Mouse (Mus musculus) hindbrain, postnatal 0 days (tissue): ENCODE measurements around the gene Secisbp2. TPM values are rescaled to one million over a fixed set of nuclear protein-coding genes. Genes with fewer than 3 reads are reported as not detected.

Experiments used
- ATAC-seq: fragments of 200-750 bp; cut with Nextera tagmentation; 2 replicates; pipeline ENCODE4 v1.8.0; 2017; ENCODE audit warnings: mild to moderate bottlenecking, moderate TSS enrichment, moderate library complexity
- DNase-seq: peaks from one replicate; pipeline ENCODE4 v3.0.0-alpha.2; 2015; ENCODE audit warnings: low spot score
- H3K27ac ChIP-seq: fragments of 300-500 bp; sonication (generic); 2 replicates; pipeline ENCODE4 v1.5.1; 2014; ENCODE audit warnings: mild to moderate bottlenecking
- H3K27me3 ChIP-seq: fragments of 300-500 bp; sonication (generic); 2 replicates; pipeline ENCODE4 v1.6.1; 2014; ENCODE audit warnings: low read length, mixed read lengths; ENCODE audit not compliant: insufficient read depth
- H3K36me3 ChIP-seq: fragments of 300-500 bp; sonication (generic); 2 replicates; pipeline ENCODE4 v1.6.1; 2014; ENCODE audit warnings: low read length, mixed read lengths; ENCODE audit not compliant: insufficient read depth
- H3K4me1 ChIP-seq: fragments of 300-500 bp; sonication (generic); 2 replicates; pipeline ENCODE4 v1.6.1; 2014; ENCODE audit warnings: antibody characterized with exemption, low read length, mixed read lengths; ENCODE audit not compliant: insufficient read depth
- H3K4me2 ChIP-seq: fragments of 300-500 bp; sonication (generic); 2 replicates; pipeline ENCODE4 v1.6.1; 2014; ENCODE audit warnings: low read depth, mild to moderate bottlenecking, low read length, moderate library complexity, mixed read lengths
- H3K4me3 ChIP-seq: fragments of 300-500 bp; sonication (generic); 2 replicates; pipeline ENCODE4 v1.5.1; 2014; ENCODE audit warnings: low read length
- H3K9ac ChIP-seq: fragments of 300-500 bp; sonication (generic); replicated peaks from 2 replicates; pipeline ENCODE4 v1.6.1; 2014; ENCODE audit warnings: mild to moderate bottlenecking, low read length, moderate library complexity, mixed read lengths
- H3K9me3 ChIP-seq: fragments of 300-500 bp; sonication (generic); 2 replicates; pipeline ENCODE4 v1.6.1; 2016; ENCODE audit warnings: low read length, mixed read lengths
- CTCF ChIP-seq: IDR thresholded peaks from 2 replicates; pipeline ENCODE4 v1.5.1; 2016; ENCODE audit warnings: antibody characterized with exemption, control low read depth, low read depth
- WGBS: fragments of 180-500 bp; shearing (Covaris S2); extraction: QIAGEN DNeasy Blood & Tissue Kit; methylation state at CpG from one replicate; pipeline ENCODE4 v1.1.7; 2014; 5-methylcytosine and 5-hydroxymethylcytosine counted together
- polyA plus RNA-seq: library from polyadenylated mRNA; unstranded; fragments of >200 nt; fragmentation: Nextera tagmentation; extraction: Ambion mirVana; gene quantifications from 2 replicates; pipeline ENCODE4 v1.2.1, GENCODE M21; 2015
- total RNA-seq: library from RNA; depleted of rRNA; stranded (reverse); fragments of >200 nt; gene quantifications from 2 replicates; pipeline ENCODE4 v1.2.3, GENCODE M21; 2014

Gene Secisbp2
- total and polyA plus RNA-seq, 2 experiments from 2014 or later: 13.7 to 21.8 TPM

- no peak overlapping the region for H3K9ac ChIP-seq
- 88% methylated on average over 3 of the region's 3 CpGs for WGBS
- H3K4me2 ChIP-seq: no peak overlapping the region
- peaks cover 3% of the 10 kb centered on the region; the same call in 1 of the 2 replicates for H3K4me1 ChIP-seq
- no peak for TF ChIP-seq CTCF
- ATAC-seq (no peak), DNase-seq (no peak)
- no peaks in the 10 kb centered on the region for H3K36me3 ChIP-seq
- H3K9me3 ChIP-seq: no peaks in the 10 kb centered on the region
- no peak overlapping the region for H3K27ac ChIP-seq
- no peak overlapping the region for H3K4me3 ChIP-seq
- no peaks in the 10 kb centered on the region for H3K27me3 ChIP-seq
These were observed 3.7 kb upstream of the Secisbp2 start for GRCm38 (mm10) chr13:51647770-51648169.

DNA sequence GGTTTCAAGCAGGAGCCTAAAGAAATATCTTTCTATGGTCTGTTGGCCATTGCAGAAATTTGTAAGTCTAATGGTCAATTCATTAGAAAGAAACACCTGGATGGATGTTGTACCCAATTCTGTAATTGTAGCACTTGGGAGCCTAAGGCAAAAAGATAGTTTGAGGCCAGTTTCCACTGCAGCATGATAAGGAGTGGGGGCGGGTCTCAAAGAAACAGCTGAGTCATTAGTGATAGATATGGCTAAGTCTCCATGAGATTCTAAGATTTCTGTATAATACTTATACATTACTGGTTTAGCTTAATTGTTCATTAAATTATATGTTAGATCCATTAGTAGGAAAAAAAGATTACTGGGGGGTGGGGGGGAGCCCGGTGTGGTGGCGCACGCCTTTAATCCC, 3.3 kb upstream of the Secisbp2 start:
- no peak for TF ChIP-seq CTCF
- H3K27me3 ChIP-seq: no peaks in the 10 kb centered on the region
- H3K4me1 ChIP-seq: peaks cover 3% of the 10 kb centered on the region; the same call in 1 of the 2 replicates
- WGBS: 90% methylated on average over 4 of the region's 4 CpGs
- DNase-seq (no peak), ATAC-seq (no peak)
- no peak overlapping the region for H3K9ac ChIP-seq
- H3K4me3 ChIP-seq: no peak overlapping the region
- H3K4me2 ChIP-seq: no peak overlapping the region
- no peaks in the 10 kb centered on the region for H3K36me3 ChIP-seq
- H3K9me3 ChIP-seq: no peaks in the 10 kb centered on the region
- no peak overlapping the region for H3K27ac ChIP-seq

GRCm38 (mm10) chr13:51649740-51650139, 1.8 kb upstream of the Secisbp2 start:
- ATAC-seq (no peak), DNase-seq (no peak)
- WGBS: 67% methylated on average over 1 of the region's 1 CpGs
- Histone ChIP-seq H3K36me3 (no peaks in the 10 kb centered on the region), H3K9ac (no peak overlapping the region), H3K4me3 (no peak overlapping the region), H3K4me1 (peaks cover 3% of the 10 kb centered on the region; the same call in 1 of the 2 replicates), H3K9me3 (no peaks in the 10 kb centered on the region), H3K27ac (no peak overlapping the region), H3K4me2 (no peak overlapping the region), H3K27me3 (no peaks in the 10 kb centered on the region)
- TF ChIP-seq CTCF: no peak

DNA sequence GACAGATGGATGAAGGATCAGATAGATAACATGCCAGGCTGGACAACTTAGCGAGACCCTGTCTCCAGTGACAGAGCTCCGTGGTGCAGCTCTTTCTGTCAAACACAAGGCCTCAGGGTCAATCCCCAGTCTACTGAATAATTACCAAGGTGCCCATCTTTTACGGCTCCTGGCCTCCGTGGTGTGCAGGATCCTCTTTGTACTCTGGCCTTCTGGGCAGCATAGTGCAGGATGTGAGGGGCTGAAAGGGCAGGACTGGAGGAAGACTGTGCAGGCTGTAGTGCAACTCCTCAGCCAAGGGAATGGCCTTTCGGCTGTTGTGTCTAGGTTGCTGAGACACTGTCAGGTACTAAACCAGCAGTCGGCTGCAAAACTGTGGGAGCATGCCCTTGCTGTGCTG, 1.7 kb downstream of the Secisbp2 start:
- no peak overlapping the region for H3K4me3 ChIP-seq
- WGBS: 97% methylated on average over 6 of the region's 6 CpGs
- TF ChIP-seq CTCF: no peak
- H3K36me3 ChIP-seq: peaks cover 26% of the 10 kb centered on the region
- no peak overlapping the region for H3K27ac ChIP-seq
- no peaks in the 10 kb centered on the region for H3K4me1 ChIP-seq
- DNase-seq (no peak), ATAC-seq (no peak)
- H3K27me3 ChIP-seq: no peaks in the 10 kb centered on the region
- H3K9ac ChIP-seq: no peak overlapping the region
- no peaks in the 10 kb centered on the region for H3K9me3 ChIP-seq
- no peak overlapping the region for H3K4me2 ChIP-seq

DNA sequence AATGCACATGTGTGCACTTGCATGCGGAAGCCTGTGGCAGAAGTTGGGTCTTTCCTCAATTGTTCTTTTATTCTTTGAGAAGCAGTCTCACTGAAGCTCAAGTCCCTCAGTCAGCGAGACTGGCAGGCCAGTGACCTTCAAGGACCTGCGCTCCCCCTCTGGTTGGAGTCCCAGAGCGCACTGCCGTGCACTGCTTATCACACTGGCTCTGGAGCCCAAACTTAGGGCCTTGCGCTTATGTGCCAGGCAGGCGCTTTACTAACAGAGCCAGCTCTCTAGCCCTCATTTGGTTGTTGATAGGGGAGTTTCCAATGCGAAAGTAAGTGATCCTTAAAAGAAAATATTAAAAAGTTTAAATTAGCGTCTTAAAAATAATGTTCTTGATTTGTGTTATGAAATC, 2.5 kb downstream of the Secisbp2 start:
- no peaks in the 10 kb centered on the region for H3K9me3 ChIP-seq
- H3K4me2 ChIP-seq: no peak overlapping the region
- no peak overlapping the region for H3K27ac ChIP-seq
- no peak overlapping the region for H3K9ac ChIP-seq
- no peak for ATAC-seq
- no peak overlapping the region for H3K4me3 ChIP-seq
- no peaks in the 10 kb centered on the region for H3K27me3 ChIP-seq
- WGBS: 92% methylated on average over 9 of the region's 9 CpGs
- TF ChIP-seq CTCF: no peak
- no peak for DNase-seq
- no peaks in the 10 kb centered on the region for H3K4me1 ChIP-seq
- peaks cover 30% of the 10 kb centered on the region for H3K36me3 ChIP-seq

- H3K4me2 ChIP-seq: no peak overlapping the region
- H3K4me1 ChIP-seq: no peaks in the 10 kb centered on the region
- WGBS: 95% methylated on average over 13 of the region's 13 CpGs
- DNase-seq: no peak
- no peaks in the 10 kb centered on the region for H3K27me3 ChIP-seq
- peaks cover 49% of the 10 kb centered on the region for H3K36me3 ChIP-seq
- H3K4me3 ChIP-seq: no peak overlapping the region
- no peak overlapping the region for H3K9ac ChIP-seq
- H3K9me3 ChIP-seq: no peaks in the 10 kb centered on the region
- no peak for ATAC-seq
- no peak overlapping the region for H3K27ac ChIP-seq
- no peak for TF ChIP-seq CTCF
These were observed 5.2 kb downstream of the Secisbp2 start for GRCm38 (mm10) chr13:51656516-51657235.

DNA sequence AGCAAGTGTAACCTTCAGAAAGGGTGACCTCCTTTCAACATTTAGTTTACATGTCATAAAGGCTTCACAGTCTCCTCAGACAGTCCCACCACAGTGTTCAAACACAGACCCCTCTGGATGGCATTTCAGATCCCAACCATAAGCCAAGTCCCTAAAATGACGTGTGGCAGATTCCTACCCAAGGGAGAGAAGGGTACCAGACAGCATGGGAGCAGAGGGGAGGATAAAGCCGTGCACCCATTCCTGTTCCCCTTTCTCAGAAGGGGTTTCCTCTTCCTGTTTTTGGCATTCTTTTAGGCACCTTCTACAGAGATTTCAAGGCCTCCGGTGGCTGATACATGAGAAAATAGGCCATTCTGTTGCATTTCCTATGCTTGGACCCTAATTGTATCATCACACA, 6.6 kb downstream of the Secisbp2 start:
- no peak for TF ChIP-seq CTCF
- Histone ChIP-seq H3K36me3 (peaks cover 62% of the 10 kb centered on the region), H3K9me3 (no peaks in the 10 kb centered on the region), H3K4me1 (no peaks in the 10 kb centered on the region), H3K27me3 (no peaks in the 10 kb centered on the region), H3K9ac (no peak overlapping the region), H3K27ac (no peak overlapping the region), H3K4me2 (no peak overlapping the region), H3K4me3 (no peak overlapping the region)
- WGBS: 98% methylated on average over 3 of the region's 3 CpGs
- ATAC-seq (no peak), DNase-seq (no peak)
